Mouse (Mus musculus) cerebellum, postnatal 4 days (tissue): ENCODE measurements around the gene Atp7a.

Source experiments
- DNase-seq, 2 experiments: peaks; one replicate each; pipeline ENCODE4 v3.0.0; 2022; ENCODE audit warnings: low spot score in 2 of 2, mixed read lengths in 1 of 2

The Atp7a gene

DNA sequence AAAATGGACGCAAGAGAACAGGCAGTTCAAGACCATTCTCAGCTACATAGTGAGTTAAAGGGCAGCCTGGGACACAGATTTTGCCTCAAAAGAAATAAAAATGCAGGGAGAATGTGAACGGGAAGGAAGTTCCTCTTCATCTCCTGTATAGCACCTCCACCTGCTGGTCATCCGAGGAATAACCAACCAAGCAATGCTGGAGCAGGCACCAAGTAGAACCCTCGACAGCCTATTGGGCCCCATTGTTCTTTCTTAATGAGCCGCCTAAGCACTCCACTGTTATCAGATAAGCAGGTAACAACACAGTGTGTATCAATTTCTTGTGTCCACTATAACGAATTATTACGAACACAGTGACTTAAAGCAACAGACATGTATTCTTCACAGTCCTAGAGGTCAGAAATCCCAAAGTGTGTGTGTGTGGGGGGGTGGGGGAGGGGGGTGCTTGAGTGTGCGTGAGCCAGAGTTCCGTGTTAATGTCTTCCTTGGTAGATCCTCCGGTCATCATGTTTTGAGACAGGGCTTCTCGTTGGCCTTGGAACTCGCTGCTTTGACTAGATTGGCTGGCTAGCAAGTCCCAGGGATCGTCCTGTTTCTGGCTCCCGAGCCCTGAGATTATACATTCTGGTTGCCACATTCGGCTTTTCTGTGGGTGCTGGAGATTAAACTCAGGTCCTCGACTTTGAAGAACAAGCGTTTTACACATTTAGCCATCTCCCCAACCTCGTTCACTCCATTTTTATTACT, 144.2 kb downstream of the Atp7a start:
- peak; percentile 46 to 70 for DNase-seq

DNA sequence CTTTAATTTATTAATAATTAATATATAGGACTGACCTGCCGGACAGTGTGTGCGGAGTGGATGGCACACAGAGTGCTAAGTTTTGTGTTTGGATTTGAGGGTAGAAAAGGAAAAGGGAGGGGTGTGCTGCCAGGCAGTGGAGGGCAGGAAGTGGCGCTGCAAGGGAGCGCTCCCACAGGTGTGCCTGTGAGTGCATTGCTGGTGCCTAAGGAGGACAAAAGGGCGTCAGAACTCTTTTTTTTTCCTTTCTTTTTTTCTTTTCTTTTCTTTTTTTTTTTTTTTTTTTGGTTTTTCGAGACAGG, 144.7 kb downstream of the Atp7a start:
- no peak for DNase-seq
